Mouse (Mus musculus) ovary, postnatal 36 days (tissue): Measurements from ENCODE around the gene Ncf2.

Source experiments
- DNase-seq: peaks from one replicate; pipeline ENCODE4 v3.0.0; 2022; ENCODE audit warnings: low spot score, mixed read lengths

The Ncf2 gene

GRCm38 (mm10) chr1:152796683-152797263, 3.2 kb upstream of the Ncf2 start:
- no peak for DNase-seq

DNA sequence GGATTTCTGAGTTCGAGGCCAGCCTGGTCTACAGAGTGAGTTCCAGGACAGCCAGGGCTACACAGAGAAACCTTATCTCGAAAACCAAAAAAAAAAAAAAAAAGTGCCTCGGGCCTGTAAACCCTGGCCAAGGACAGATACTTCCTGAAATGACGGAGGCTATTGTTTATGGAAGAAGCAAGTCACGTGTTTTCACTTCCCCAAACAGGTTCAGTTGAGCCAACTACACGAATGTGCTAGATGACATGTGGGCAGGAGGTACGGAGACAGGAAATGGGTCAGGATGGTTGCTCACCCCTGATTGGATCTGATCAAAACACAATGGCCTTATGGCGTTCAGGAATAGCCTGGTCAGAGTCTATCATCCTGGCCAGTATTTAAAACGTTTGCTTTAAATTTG, 1.9 kb upstream of the Ncf2 start:
- no peak for DNase-seq

DNA sequence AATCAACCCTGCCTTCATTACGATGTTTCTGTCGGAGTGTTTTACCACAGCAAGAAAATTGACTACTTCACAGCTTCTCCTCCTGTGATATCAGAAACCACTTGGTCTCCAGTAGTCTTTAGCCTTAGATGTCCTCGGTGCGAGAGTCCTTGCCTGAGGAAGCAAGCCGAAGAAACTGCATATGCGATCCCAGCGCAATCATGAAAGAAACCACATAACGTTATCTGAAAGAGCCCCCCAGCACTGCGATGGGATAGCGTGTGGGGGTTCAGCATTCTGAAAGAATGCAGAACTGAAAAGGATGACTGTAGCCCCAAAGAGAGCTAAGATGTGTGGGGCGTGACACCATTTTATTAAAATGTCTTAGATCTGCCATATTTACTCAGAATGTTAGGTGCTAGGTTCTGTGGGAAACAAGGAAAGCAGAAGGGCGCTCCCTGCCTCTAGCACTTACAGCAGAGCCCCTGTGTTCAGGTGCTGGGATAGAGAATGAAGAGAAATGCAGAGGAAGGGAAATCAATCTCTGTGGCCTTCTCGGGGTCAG, 711 bp downstream of the Ncf2 start:
- DNase-seq: no peak

- no peak for DNase-seq
Observed at GRCm38 (mm10) chr1:152804907-152805306, 4.9 kb downstream of the Ncf2 start.

- no peak for DNase-seq
Observed at GRCm38 (mm10) chr1:152807619-152808391, 7.8 kb downstream of the Ncf2 start.

DNA sequence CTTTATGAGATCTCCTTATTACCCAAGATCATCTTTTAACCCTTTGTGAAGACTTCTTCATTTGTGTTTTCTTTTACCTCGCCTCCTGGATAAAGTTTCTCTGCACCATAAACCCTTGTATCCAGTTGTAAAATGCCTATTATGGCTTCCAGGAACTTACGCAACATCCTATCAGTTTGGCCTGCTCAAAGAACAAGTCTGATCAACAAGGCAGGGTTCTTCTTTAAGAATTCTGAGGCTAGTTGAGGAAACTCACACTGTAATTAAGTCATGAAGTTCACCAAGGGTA, 8.3 kb downstream of the Ncf2 start:
- no peak for DNase-seq

GRCm38 (mm10) chr1:152809541-152810252, 9.7 kb downstream of the Ncf2 start:
- no peak for DNase-seq

GRCm38 (mm10) chr1:152810533-152811439, 10.8 kb downstream of the Ncf2 start:
- DNase-seq: no peak

DNA sequence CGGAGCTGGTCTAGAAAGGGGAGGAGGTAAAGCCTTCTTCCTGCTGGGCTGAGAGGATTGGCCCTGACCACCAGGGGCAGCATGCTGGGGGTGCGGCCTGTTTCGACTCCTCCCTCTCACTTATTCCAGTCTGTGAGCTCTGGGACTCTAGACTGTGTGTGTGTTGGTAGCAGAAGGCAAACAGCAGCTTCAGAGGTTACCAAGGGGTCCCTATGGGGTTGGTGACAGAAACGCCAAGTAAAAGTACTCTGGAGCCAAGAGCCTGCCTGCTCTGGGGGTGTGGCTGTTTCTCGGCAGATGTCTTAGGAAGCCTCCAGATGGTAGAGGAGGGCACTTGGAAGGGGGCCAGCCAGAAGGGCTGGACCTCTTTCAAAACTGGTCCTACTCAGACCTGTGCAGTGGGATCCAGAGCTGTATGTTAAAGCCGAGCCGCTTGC, 15.3 kb downstream of the Ncf2 start:
- DNase-seq: peak; percentile 32

DNA sequence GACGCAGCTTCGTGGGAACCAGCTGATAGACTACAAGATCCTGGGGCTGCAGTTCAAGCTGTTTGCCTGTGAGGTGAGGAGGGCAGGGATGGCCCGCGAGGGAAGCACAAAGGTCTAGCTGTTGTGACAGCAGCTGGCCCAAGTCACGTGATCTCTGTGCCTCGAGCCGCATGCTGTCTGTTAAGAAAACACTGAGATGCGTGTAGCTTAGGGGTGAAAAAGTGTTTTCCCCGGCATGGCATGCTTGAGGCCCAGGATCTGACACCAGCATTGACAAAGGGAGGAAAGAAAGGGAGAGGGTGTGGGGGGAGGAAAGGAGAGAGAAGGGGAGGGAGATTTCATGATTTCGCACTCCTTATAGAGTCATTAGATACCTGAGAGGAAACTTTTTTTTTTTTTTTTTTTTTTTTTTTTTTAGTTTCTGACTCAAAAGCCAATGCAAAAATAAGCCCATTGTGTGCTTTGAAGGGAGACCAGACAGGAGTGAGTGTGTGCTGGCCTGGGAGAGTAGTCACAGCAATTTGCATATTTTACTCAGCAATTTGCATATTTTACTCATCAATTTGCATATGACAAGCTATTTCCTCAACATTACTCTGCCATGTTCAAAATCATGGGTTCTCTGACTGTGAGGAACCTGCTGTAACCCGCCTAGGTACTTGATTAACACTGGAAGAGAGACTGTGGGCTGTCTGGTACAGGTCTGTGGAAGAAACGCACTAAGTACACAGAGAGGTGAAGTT, 17.2 kb downstream of the Ncf2 start:
- no peak for DNase-seq

- DNase-seq: no peak
Observed at GRCm38 (mm10) chr1:152817794-152818193, 17.8 kb downstream of the Ncf2 start.

DNA sequence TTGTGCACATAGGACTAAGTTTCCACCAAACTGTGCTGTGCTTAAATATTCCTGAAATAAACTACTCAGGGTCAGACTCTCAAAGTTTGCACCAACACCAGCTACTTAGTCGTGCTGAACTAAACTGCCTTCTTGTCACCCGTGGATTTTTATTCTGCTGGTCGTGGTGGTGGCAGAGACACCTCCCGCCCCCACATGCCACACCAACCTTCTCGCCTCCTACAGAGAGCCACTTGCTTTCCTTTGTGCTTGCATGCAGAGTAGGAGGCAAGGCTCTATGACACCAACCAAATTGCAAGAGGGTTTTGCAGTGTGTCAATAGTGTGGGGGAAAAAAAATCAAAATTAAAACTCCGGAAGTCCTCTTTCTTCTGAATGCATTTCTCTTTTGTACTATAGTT, 19.6 kb downstream of the Ncf2 start:
- no peak for DNase-seq

DNA sequence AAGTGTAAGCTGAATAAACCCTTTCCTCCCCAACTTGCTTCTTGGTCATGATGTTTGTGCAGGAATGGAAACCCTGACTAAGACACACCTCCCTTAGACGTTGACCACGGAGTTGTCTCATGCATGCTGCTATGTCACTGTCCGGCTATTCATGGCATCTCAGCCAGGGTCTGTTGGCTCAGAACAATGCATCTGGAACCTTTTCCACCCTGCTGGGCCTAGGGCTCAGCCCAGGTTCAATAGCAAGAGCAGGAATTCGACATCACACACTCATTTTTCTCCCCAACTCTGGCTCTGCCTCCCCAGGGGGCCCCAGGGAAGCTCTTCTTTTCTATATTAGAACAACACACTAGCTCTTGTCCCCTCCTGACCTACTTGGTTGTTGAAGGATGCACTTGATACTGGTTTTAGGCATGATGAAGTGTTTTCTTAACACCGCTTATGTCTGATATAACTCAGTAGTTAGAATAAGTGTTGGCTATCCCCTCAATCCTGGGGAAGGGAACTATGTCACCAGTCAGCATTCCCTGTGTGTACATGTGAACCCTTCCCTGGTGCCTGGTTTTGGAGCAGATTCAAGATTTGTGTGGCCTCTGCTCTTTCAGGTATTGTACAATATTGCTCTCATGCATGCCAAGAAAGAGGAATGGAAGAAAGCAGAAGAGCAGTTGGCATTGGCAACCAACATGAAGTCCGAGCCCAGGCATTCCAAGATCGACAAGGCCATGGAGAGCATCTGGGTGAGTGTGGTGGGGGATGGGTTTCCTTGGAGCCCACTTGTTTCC, 21.1 kb downstream of the Ncf2 start:
- no peak for DNase-seq

GRCm38 (mm10) chr1:152821746-152822145, 21.8 kb downstream of the Ncf2 start:
- DNase-seq: no peak

- no peak for DNase-seq
Observed at GRCm38 (mm10) chr1:152824206-152824605, 24.2 kb downstream of the Ncf2 start.

DNA sequence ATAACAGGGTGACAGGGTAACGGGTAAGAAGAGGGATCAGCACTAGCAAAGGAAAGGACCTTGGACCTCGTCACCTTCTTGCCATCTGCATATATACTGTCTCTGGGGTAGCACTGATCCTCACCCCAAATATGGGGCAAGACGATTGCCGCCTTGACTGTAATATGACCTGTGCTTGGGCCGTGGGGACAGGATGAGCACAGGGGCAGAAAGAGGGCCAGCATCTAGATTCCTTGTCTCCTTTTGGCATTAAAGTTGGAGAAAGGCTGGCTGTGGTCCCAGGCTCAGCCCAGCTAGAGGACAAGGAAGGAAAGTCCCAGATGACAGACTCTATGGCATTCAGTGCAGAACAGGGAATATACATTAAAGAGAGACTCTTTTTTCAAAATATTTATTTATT, 26.5 kb downstream of the Ncf2 start:
- DNase-seq: no peak

- no peak for DNase-seq
Observed at GRCm38 (mm10) chr1:152828168-152828567, 28.2 kb downstream of the Ncf2 start.

- no peak for DNase-seq
Observed at GRCm38 (mm10) chr1:152828637-152829355, 28.8 kb downstream of the Ncf2 start.

- no peak for DNase-seq
Observed at GRCm38 (mm10) chr1:152830054-152830453, 30.1 kb downstream of the Ncf2 start.

DNA sequence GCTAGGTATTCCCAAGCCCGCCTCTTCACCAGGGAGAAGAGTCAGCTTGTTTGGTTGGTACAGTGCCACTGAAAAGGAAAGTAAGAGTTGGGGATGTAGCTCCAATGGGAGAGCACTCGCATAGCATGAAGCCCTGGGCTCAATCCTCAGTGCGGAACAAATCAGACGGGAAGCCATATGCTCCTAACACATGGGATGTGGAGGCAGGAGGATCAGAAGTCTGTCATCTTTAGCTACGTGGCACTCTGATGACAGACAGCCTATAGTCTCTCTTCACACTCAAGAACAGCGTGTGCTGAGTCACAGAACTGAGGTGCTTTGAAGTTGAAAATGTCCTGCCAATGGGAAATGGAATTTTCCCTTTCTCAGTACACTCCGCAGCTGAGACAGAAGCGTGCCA, 31.0 kb downstream of the Ncf2 start:
- no peak for DNase-seq
